Mouse (Mus musculus): Measurements from ENCODE around the gene Ptrhd1.

- TF ChIP-seq ZNF384 (IDR thresholded peaks at IDR 0.05; ENCODE audit: low read depth, low read length) (no peak), ZC3H11A (IDR thresholded peaks at IDR 0.05; ENCODE audit: borderline replicate concordance, low read depth, low read length) (no peak)
Observed at GRCm38 (mm10) chr12:4184648-4185047, 49.2 kb upstream of the Ptrhd1 start.
